Mouse (Mus musculus): ENCODE measurements around the gene Tmem170b.
A peak's percentile ranks its signal among the peaks of the same experiment; 100 is the strongest.
"Not testable (repeated sequence)": the region's sequence is repeated elsewhere in the genome, so short reads cannot be mapped to it uniquely, and the experiment has no call there.

Gene Tmem170b

DNA sequence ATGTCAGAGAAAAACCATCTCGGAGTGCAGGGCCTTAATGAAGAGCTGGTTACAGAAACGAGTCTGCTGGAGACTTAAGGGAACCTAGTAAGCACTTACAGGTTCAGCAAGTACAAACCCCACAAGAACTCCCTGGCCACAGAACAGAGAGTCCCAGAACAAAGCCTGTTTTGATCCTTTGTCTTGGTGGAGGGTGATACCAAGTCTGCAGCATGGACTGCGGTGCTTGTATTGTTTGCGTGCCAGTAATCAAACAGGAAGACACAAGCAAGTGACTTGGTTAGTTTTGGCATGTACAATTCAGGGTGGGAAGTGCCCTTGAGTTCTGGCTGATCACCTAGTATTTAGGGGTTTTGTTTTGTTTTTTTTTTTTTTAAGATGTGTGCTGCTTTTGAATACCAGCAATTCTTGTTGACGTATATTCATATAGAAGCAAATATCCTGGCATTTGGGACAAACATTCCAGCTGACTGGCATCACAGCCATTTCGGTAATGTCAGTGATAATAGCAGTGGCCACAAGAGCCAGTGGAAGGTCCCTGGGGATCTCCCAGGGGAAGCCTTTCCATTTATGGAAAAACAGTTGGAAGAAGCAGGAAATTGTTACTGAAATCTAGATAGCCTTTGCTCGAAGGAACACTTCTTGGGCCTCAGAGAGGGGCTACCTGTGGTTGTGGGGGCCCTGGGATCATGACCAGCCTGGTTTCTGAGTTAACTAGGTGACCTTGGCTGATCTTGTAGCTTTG lies 64.9 kb downstream of the Tmem170b start:
- DNase-seq (ENCODE audit: low spot score), result no peak

GRCm38 (mm10) chr13:41671136-41671705 lies 65.5 kb downstream of the Tmem170b start:
- no peak for DNase-seq (ENCODE audit: low spot score)

DNA sequence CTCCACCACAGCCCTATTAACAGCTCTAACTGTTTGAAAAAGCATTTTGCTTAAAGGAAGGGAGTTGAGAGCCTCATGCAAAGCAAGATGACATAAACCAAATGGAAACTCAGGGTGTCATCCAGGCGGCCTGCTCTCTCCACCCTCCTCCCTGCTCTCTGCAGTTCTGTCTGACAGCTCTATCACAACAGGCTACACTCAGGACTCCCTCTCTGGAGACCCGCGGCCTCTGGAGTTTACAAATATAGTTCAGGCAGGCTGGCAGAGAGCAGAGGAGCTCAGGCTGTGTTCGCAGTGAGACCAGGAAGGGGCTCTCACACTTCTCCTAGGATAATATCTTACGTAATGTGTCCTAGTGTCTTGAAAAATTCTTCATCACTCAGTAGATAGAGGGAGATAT lies 67.2 kb downstream of the Tmem170b start:
- DNase-seq (ENCODE audit: low spot score), result not testable (repeated sequence)

- no peak for DNase-seq (ENCODE audit: low spot score)
Observed at GRCm38 (mm10) chr13:41673541-41673940, 67.8 kb downstream of the Tmem170b start.

GRCm38 (mm10) chr13:41674608-41675007 lies 68.9 kb downstream of the Tmem170b start:
- DNase-seq (ENCODE audit: low spot score), result not testable (repeated sequence)

DNA sequence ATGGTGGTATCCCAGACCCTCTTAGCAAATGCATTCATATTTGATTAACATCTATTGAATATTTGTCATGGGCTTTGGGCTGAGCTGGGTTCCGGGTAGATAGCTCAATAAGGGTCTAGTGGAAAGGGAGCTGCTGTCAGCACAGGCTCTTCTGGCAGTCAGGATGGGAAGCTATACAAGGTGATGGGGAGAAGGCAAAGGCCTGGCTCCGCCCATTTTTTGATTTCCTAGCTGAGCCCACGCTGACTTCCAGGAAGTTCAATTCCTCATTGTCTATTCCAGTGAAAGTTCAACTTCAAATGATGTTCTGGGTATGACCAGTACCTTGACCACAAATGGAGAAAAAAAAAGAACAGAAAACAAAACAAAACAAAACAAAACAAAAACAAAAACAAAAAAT lies 69.8 kb downstream of the Tmem170b start:
- no peak for DNase-seq (ENCODE audit: low spot score)

GRCm38 (mm10) chr13:41675966-41676835 lies 70.5 kb downstream of the Tmem170b start:
- DNase-seq (ENCODE audit: low spot score), result no peak

- peak; percentile 70 for DNase-seq (ENCODE audit: low spot score)
Observed at GRCm38 (mm10) chr13:41676836-41677186, 71.1 kb downstream of the Tmem170b start.

DNA sequence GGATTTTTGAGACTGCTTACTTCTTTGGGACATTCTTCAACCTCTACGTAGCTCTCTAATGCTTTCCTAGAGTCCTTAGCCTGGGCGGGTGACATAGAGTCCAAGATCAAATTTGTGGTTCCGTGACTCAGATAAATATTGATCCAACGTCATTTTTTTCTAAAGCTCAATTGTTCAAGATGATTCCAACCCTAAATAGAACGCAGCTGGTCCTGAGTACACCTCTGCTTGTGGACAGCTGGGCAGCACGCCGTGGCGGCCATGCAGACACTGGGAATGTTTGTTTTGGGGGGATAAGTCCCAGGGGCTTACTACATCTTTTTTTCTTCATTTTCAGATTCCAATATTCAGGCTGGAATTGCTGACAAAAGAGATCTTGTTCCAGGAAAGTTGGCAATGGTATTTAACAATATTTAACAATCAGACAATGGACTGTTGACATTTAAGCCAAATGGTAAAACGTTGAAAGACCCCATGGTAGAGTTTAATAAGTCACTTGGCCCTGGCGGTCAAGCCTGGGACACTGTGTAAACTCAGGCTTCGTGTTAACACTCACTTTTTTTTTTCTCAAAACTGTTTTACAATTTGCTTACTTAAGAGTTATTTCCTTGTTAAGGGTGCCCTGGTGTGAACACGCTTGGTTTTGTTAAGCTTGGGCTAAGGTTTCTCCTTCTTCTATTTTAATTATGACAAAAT lies 75.3 kb downstream of the Tmem170b start:
- no peak for DNase-seq (ENCODE audit: low spot score)

DNA sequence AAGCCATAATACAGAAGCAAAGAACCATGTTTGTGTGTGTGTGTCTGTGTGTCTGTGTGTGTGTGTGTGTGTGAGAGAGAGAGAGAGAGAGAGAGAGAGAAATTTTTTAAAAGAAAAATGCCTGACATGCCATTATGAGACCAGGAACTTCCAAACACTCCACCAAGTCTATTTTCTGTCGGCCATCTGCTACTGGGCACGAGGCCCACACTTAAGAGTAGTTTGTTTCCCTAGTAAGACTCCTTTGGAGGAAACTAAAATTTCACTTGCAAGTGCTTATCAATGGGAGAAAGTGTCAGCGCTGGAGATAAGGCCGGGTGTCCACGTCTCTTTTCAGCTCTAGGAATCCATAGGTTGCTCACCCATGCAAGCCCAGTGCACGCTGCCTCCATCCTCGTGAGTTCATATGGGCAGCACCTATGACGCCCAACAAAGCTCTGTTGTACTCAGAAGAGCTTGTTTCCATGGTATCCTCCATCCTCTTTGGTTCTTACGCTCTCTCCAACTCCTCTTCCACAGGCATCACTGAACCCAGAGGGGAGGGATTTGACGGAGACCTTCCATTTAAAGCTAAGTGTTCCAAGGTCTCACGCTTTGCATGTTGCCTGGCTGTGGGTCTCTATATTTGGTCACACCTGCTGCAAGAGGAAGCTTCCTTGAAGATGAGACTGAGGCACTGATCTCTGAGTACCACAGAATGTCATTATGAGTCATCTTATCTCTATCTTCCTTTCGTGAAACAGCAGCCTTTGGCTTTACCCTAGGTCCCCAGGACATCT lies 76.8 kb downstream of the Tmem170b start:
- no peak for DNase-seq (ENCODE audit: low spot score)

DNA sequence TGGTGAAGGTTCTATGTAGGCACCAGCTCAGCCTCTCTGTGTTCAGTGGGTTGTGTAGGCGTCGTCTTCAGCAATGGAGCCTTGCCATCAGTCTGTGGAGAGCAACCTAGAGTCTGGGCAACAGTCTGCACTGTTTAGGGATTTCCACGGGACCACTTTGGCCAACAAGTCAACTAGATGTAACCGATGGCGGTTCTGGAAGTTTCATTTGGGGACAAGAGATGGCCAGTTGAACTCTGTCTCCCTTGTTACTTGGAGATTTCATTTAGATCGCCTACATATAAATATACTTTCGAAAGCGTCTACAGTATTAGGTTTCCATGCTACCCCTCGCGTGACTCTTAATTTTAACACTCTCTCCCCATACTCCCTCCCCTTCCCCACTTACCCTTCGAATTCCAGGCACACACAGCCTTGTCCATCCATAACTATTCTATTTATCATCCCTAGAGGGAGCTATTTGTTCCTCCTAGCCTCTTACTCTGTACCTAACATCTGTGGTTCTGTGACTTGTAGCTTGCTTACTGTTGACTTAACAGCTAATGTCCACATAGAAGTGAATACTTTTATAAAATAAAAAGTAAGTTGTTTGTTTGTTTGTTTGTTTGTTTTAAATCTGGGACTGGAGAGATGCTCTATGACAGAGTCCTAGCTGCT lies 77.8 kb downstream of the Tmem170b start:
- DNase-seq (ENCODE audit: low spot score), result no peak

GRCm38 (mm10) chr13:41685499-41685898 lies 79.8 kb downstream of the Tmem170b start:
- no peak for DNase-seq (ENCODE audit: low spot score)

GRCm38 (mm10) chr13:41689055-41689454 lies 83.3 kb downstream of the Tmem170b start:
- DNase-seq (ENCODE audit: low spot score), result no peak

DNA sequence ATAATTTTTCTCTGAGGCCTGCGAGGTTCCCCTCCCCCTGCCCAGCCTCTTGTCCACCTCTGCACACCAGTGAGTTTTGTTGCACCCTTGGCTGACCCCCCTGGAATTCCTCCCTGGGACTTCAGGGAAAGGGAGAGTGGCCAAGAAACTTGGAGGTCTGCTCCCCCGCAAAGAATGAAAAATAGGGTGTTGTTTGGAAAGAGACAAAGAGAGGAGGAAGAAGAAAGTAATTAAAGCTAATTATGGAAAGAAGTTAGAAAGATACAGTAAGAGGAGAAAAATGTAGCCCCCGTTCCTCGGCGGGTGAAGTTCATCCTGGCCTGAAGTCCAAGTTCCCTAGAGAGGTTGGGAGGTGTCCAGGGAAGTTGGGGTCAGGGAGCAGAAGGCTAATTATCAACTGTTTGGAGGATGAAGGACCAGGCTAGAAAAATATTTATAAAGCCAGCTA lies 83.9 kb downstream of the Tmem170b start:
- no peak for DNase-seq (ENCODE audit: low spot score)
